Mouse (Mus musculus): ENCODE results near the gene Gm4922. TPM values are rescaled to one million over a fixed set of nuclear protein-coding genes. Genes with fewer than 3 reads are reported as not detected.

The Gm4922 gene
- not detected for polyA plus RNA-seq (2017; shearing (Covaris generic))

GRCm38 (mm10) chr10:18786693-18787092, at the start of gene Gm4922:
Gene Gm4922 (minus strand): TSS chr10:18786793.

GRCm38 (mm10) chr10:18743286-18744142, 43.1 kb downstream of the Gm4922 start, which contains the start of gene Arfgef3:
Gene Arfgef3 (minus strand): TSS chr10:18743949.

Other genes starting within 250 kb of the Gm4922 start
- not detected for gene Hebp2, start 240.7 kb downstream of the Gm4922 start, polyA plus RNA-seq (2017; shearing (Covaris generic))
- gene Arfgef3, start 42.8 kb downstream of the Gm4922 start, polyA plus RNA-seq (2017; shearing (Covaris generic)), result 0.11 TPM
- 2.5 TPM for gene Perp, start 58.2 kb upstream of the Gm4922 start, polyA plus RNA-seq (2017; shearing (Covaris generic))
- gene Tnfaip3, start 228.9 kb upstream of the Gm4922 start, polyA plus RNA-seq (2017; shearing (Covaris generic)), result 2,690 TPM

Measured in effector memory CD4-positive, alpha-beta T cell, adult 5 months (primary cell).